Mouse (Mus musculus): ENCODE data around the gene Adra1b. TPM values are rescaled to one million over a fixed set of nuclear protein-coding genes. Genes with fewer than 3 reads are reported as not detected.

The Adra1b gene
- total RNA-seq (2015; ENCODE audit: low replicate concordance) = not detected in 2 replicates
- 0.56 TPM in 1 of 2 replicates, not detected in the other for total RNA-seq (2017; ENCODE audit: low replicate concordance)

GRCm38 (mm10) chr11:43901051-43901654 is at the start of gene Adra1b:
Adra1b (minus strand) TSS chr11:43901210.
- ATAC-seq (replicated peaks; ENCODE audit: low FRiP score, poor library complexity, severe bottlenecking) = no peak

- no peak for ATAC-seq (replicated peaks; ENCODE audit: low FRiP score, poor library complexity, severe bottlenecking)
Observed at GRCm38 (mm10) chr11:43950274-43950673, 49.3 kb upstream of the Adra1b start.

GRCm38 (mm10) chr11:43943781-43944180 is 42.8 kb upstream of the Adra1b start:
- ATAC-seq (replicated peaks; ENCODE audit: low FRiP score, poor library complexity, severe bottlenecking) = no peak

- ATAC-seq (replicated peaks; ENCODE audit: low FRiP score, poor library complexity, severe bottlenecking) = no peak
Observed at GRCm38 (mm10) chr11:43943167-43943566, 42.2 kb upstream of the Adra1b start.

GRCm38 (mm10) chr11:43940501-43941202 is 39.6 kb upstream of the Adra1b start:
- ATAC-seq (replicated peaks; ENCODE audit: low FRiP score, poor library complexity, severe bottlenecking) = no peak

GRCm38 (mm10) chr11:43936023-43936422 is 35.0 kb upstream of the Adra1b start:
- no peak for ATAC-seq (replicated peaks; ENCODE audit: low FRiP score, poor library complexity, severe bottlenecking)

GRCm38 (mm10) chr11:43933480-43933879 is 32.5 kb upstream of the Adra1b start:
- ATAC-seq (replicated peaks; ENCODE audit: low FRiP score, poor library complexity, severe bottlenecking) = no peak

GRCm38 (mm10) chr11:43933000-43933399 is 32.0 kb upstream of the Adra1b start:
- no peak for ATAC-seq (replicated peaks; ENCODE audit: low FRiP score, poor library complexity, severe bottlenecking)

GRCm38 (mm10) chr11:43930191-43930590 is 29.2 kb upstream of the Adra1b start:
- no peak for ATAC-seq (replicated peaks; ENCODE audit: low FRiP score, poor library complexity, severe bottlenecking)

GRCm38 (mm10) chr11:43929706-43930105 is 28.7 kb upstream of the Adra1b start:
- ATAC-seq (replicated peaks; ENCODE audit: low FRiP score, poor library complexity, severe bottlenecking) = no peak

- no peak for ATAC-seq (replicated peaks; ENCODE audit: low FRiP score, poor library complexity, severe bottlenecking)
Observed at GRCm38 (mm10) chr11:43929178-43929577, 28.2 kb upstream of the Adra1b start.

- ATAC-seq (replicated peaks; ENCODE audit: low FRiP score, poor library complexity, severe bottlenecking) = no peak
Observed at GRCm38 (mm10) chr11:43927133-43927815, 26.3 kb upstream of the Adra1b start.

GRCm38 (mm10) chr11:43926163-43926562 is 25.2 kb upstream of the Adra1b start:
- no peak for ATAC-seq (replicated peaks; ENCODE audit: low FRiP score, poor library complexity, severe bottlenecking)

GRCm38 (mm10) chr11:43925584-43925983 is 24.6 kb upstream of the Adra1b start:
- no peak for ATAC-seq (replicated peaks; ENCODE audit: low FRiP score, poor library complexity, severe bottlenecking)

- ATAC-seq (replicated peaks; ENCODE audit: low FRiP score, poor library complexity, severe bottlenecking) = no peak
Observed at GRCm38 (mm10) chr11:43921701-43922100, 20.7 kb upstream of the Adra1b start.

- ATAC-seq (replicated peaks; ENCODE audit: low FRiP score, poor library complexity, severe bottlenecking) = no peak
Observed at GRCm38 (mm10) chr11:43919492-43920055, 18.6 kb upstream of the Adra1b start.

GRCm38 (mm10) chr11:43914552-43915447 is 13.8 kb upstream of the Adra1b start:
- no peak for ATAC-seq (replicated peaks; ENCODE audit: low FRiP score, poor library complexity, severe bottlenecking)

GRCm38 (mm10) chr11:43912136-43912888 is 11.3 kb upstream of the Adra1b start:
- ATAC-seq (replicated peaks; ENCODE audit: low FRiP score, poor library complexity, severe bottlenecking) = no peak

- no peak for ATAC-seq (replicated peaks; ENCODE audit: low FRiP score, poor library complexity, severe bottlenecking)
Observed at GRCm38 (mm10) chr11:43911646-43912045, 10.6 kb upstream of the Adra1b start.

All from erythroblast, adult 5-6 weeks (primary cell).